Mouse (Mus musculus): ENCODE measurements at regions not wholly inside any gene's neighbourhood (a gene's known extent, or its start where the extent isn't known, plus 50 kb on each side); places are given as distances from the start of the nearest gene placed in this dataset.

GRCm38 (mm10) chr3:21512081-21512480 lies 564.4 kb upstream of the Tbl1xr1 start:
- DNase-seq (ENCODE audit: low spot score): no peak

GRCm38 (mm10) chr3:21524426-21524937 lies 552.0 kb upstream of the Tbl1xr1 start:
- DNase-seq (ENCODE audit: low spot score): no peak

- DNase-seq (ENCODE audit: low spot score): no peak
Observed at GRCm38 (mm10) chr3:21530862-21531261, 545.6 kb upstream of the Tbl1xr1 start.

- DNase-seq (ENCODE audit: low spot score): no peak
Observed at GRCm38 (mm10) chr3:21539138-21539537, 537.3 kb upstream of the Tbl1xr1 start.

- no peak for DNase-seq (ENCODE audit: low spot score)
Observed at GRCm38 (mm10) chr3:21544456-21544855, 532.0 kb upstream of the Tbl1xr1 start.

GRCm38 (mm10) chr3:21545156-21545893 lies 531.1 kb upstream of the Tbl1xr1 start:
- no peak for DNase-seq (ENCODE audit: low spot score)

- no peak for DNase-seq (ENCODE audit: low spot score)
Observed at GRCm38 (mm10) chr3:21546411-21546810, 530.0 kb upstream of the Tbl1xr1 start.

GRCm38 (mm10) chr3:21549671-21550070 lies 526.8 kb upstream of the Tbl1xr1 start:
- no peak for DNase-seq (ENCODE audit: low spot score)

- no peak for DNase-seq (ENCODE audit: low spot score)
Observed at GRCm38 (mm10) chr3:21553159-21553758, 523.2 kb upstream of the Tbl1xr1 start.

GRCm38 (mm10) chr3:21553859-21554258 lies 522.6 kb upstream of the Tbl1xr1 start:
- no peak for DNase-seq (ENCODE audit: low spot score)

GRCm38 (mm10) chr3:21557963-21558441 lies 518.5 kb upstream of the Tbl1xr1 start:
- DNase-seq (ENCODE audit: low spot score): no peak

- no peak for DNase-seq (ENCODE audit: low spot score)
Observed at GRCm38 (mm10) chr3:21562771-21563312, 513.6 kb upstream of the Tbl1xr1 start.

GRCm38 (mm10) chr3:21563454-21563853 lies 513.0 kb upstream of the Tbl1xr1 start:
- no peak for DNase-seq (ENCODE audit: low spot score)

GRCm38 (mm10) chr3:21564211-21564781 lies 512.2 kb upstream of the Tbl1xr1 start:
- DNase-seq (ENCODE audit: low spot score): no peak

- DNase-seq (ENCODE audit: low spot score): no peak
Observed at GRCm38 (mm10) chr3:21564847-21565485, 511.5 kb upstream of the Tbl1xr1 start.

GRCm38 (mm10) chr3:21569721-21570120 lies 506.7 kb upstream of the Tbl1xr1 start:
- no peak for DNase-seq (ENCODE audit: low spot score)

GRCm38 (mm10) chr3:21578635-21579034 lies 497.8 kb upstream of the Tbl1xr1 start:
- DNase-seq (ENCODE audit: low spot score): no peak

- no peak for DNase-seq (ENCODE audit: low spot score)
Observed at GRCm38 (mm10) chr3:21582122-21582521, 494.3 kb upstream of the Tbl1xr1 start.

GRCm38 (mm10) chr3:21585767-21586166 lies 490.7 kb upstream of the Tbl1xr1 start:
- no peak for DNase-seq (ENCODE audit: low spot score)

- no peak for DNase-seq (ENCODE audit: low spot score)
Observed at GRCm38 (mm10) chr3:21606846-21607245, 469.6 kb upstream of the Tbl1xr1 start.

GRCm38 (mm10) chr3:21610231-21610630 lies 466.2 kb upstream of the Tbl1xr1 start:
- no peak for DNase-seq (ENCODE audit: low spot score)

- no peak for DNase-seq (ENCODE audit: low spot score)
Observed at GRCm38 (mm10) chr3:21621745-21622144, 454.7 kb upstream of the Tbl1xr1 start.
